16 mouse cellular contexts compared by ENCODE assay signal in genomic region chr10:30733148-30733785, GRCm38 (mm10).
A peak's percentile ranks its signal among the peaks of the same experiment; 100 is the strongest.
DNase-seq lines count a peak whose midpoint lies in the region; ATAC-seq and TF ChIP-seq lines count a peak whose summit lies in the region.
"Had no signal": no experiment of that assay in that cellular context is flagged by ENCODE, and none has a peak within 500 bp of the region (broad histone marks: within the 10 kb centered on the region; RNA-seq: fewer than 3 reads in every experiment).

No protein-coding gene starts in this region.

- no peak for TF ChIP-seq CTCF in stomach, postnatal 0 days (IDR thresholded peaks at IDR 0.05; ENCODE audit: low read depth)

- no peaks in the 10 kb centered on the region for H3K4me1 ChIP-seq in liver, embryonic 11.5 days (replicated peaks; ENCODE audit: control insufficient read depth, insufficient read depth, low read length)
- peaks cover 44% of the 10 kb centered on the region for H3K4me1 ChIP-seq in liver, embryonic 15.5 days (replicated peaks)
- no peaks in the 10 kb centered on the region for H3K4me1 ChIP-seq in stomach, postnatal 0 days (replicated peaks; ENCODE audit: control insufficient read depth, insufficient read depth)
- H3K4me1 ChIP-seq in hindbrain, embryonic 11.5 days (replicated peaks; ENCODE audit: control insufficient read depth, insufficient read depth, low read length), result no peaks in the 10 kb centered on the region
- H3K4me1 ChIP-seq: midbrain, embryonic 15.5 days had no signal

- H3K4me3 ChIP-seq in liver, embryonic 11.5 days (ENCODE audit: low read depth, low read length), result no peak overlapping the region
- no peak overlapping the region for H3K4me3 ChIP-seq in liver, embryonic 15.5 days (replicated peaks)
- H3K4me3 ChIP-seq in stomach, postnatal 0 days (ENCODE audit: low read depth, low read length), result no peak overlapping the region
- H3K4me3 ChIP-seq in hindbrain, embryonic 11.5 days (ENCODE audit: low read depth, low read length), result no peak overlapping the region
- H3K4me3 ChIP-seq: forebrain, embryonic 13.5 days; midbrain, embryonic 15.5 days had no signal

- H3K9me3 ChIP-seq in liver, embryonic 11.5 days (ENCODE audit: control insufficient read depth, low read length), result no peaks in the 10 kb centered on the region
- H3K9me3 ChIP-seq in liver, embryonic 15.5 days (replicated peaks), result no peaks in the 10 kb centered on the region
- no peaks in the 10 kb centered on the region for H3K9me3 ChIP-seq in stomach, postnatal 0 days (ENCODE audit: control insufficient read depth, low read length)
- no peaks in the 10 kb centered on the region for H3K9me3 ChIP-seq in hindbrain, embryonic 11.5 days (ENCODE audit: control insufficient read depth, low read length)
- H3K9me3 ChIP-seq: forebrain, embryonic 13.5 days; midbrain, embryonic 15.5 days had no signal

- WGBS in liver, embryonic 11.5 days, result 68% methylated on average over 2 of the region's 2 CpGs
- 77% methylated on average over 2 of the region's 2 CpGs for WGBS in liver, embryonic 15.5 days (ENCODE audit: insufficient replicate concordance)
- WGBS in stomach, postnatal 0 days, result 60% methylated on average over 2 of the region's 2 CpGs
- 50% methylated on average over 2 of the region's 2 CpGs for WGBS in hindbrain, embryonic 11.5 days

- no peaks in the 10 kb centered on the region for H3K36me3 ChIP-seq in liver, embryonic 11.5 days (ENCODE audit: control insufficient read depth, insufficient read depth, low read length)
- H3K36me3 ChIP-seq in liver, embryonic 15.5 days (replicated peaks), result no peaks in the 10 kb centered on the region
- no peaks in the 10 kb centered on the region for H3K36me3 ChIP-seq in stomach, postnatal 0 days (ENCODE audit: control insufficient read depth, insufficient read depth, low read length)
- no peaks in the 10 kb centered on the region for H3K36me3 ChIP-seq in hindbrain, embryonic 11.5 days (ENCODE audit: control insufficient read depth, insufficient read depth, low read length)
- H3K36me3 ChIP-seq: midbrain, embryonic 15.5 days had no signal

- no peak overlapping the region for H3K4me2 ChIP-seq in liver, embryonic 11.5 days
- peak overlapping the region; percentile 19; the same call in 1 of the 2 replicates for H3K4me2 ChIP-seq in liver, embryonic 15.5 days
- H3K4me2 ChIP-seq in stomach, postnatal 0 days (replicated peaks; ENCODE audit: low read depth), result no peak overlapping the region
- no peak overlapping the region for H3K4me2 ChIP-seq in hindbrain, embryonic 11.5 days (replicated peaks; ENCODE audit: low read depth, low read length)
- H3K4me2 ChIP-seq: forebrain, embryonic 13.5 days; midbrain, embryonic 15.5 days had no signal

- TF ChIP-seq EP300 in stomach, postnatal 0 days (optimal IDR thresholded peaks at IDR 0.05), result no peak

- no peaks in the 10 kb centered on the region for H3K27me3 ChIP-seq in liver, embryonic 11.5 days (replicated peaks; ENCODE audit: control insufficient read depth, insufficient read depth, low read length)
- no peaks in the 10 kb centered on the region for H3K27me3 ChIP-seq in liver, embryonic 15.5 days
- H3K27me3 ChIP-seq in stomach, postnatal 0 days (ENCODE audit: control insufficient read depth, insufficient read depth, low read length), result no peaks in the 10 kb centered on the region
- H3K27me3 ChIP-seq in hindbrain, embryonic 11.5 days (ENCODE audit: control insufficient read depth, insufficient read depth, low read length), result no peaks in the 10 kb centered on the region
- H3K27me3 ChIP-seq: forebrain, embryonic 13.5 days; midbrain, embryonic 15.5 days had no signal

- ATAC-seq in liver, embryonic 11.5 days (replicated peaks; ENCODE audit: low FRiP score), result no peak; the same call in 1 of the 2 replicates
- ATAC-seq in liver, embryonic 15.5 days (ENCODE audit: insufficient read depth), result peak; percentile 68
- ATAC-seq in stomach, postnatal 0 days (ENCODE audit: low FRiP score, low TSS enrichment), result peak; percentile 65; the same call in 1 of the 2 replicates
- ATAC-seq in hindbrain, embryonic 11.5 days (ENCODE audit: low FRiP score), result no peak
- ATAC-seq: forebrain, embryonic 13.5 days; hindbrain, embryonic 16.5 days; lung, postnatal 0 days; midbrain, embryonic 15.5 days had no signal

- peak overlapping the region; percentile 26; the same call in 1 of the 2 replicates for H3K27ac ChIP-seq in liver, embryonic 11.5 days (ENCODE audit: low read depth, low read length)
- H3K27ac ChIP-seq in liver, embryonic 15.5 days (replicated peaks), result peak overlapping the region; percentile 76
- no peak overlapping the region for H3K27ac ChIP-seq in stomach, postnatal 0 days (replicated peaks)
- H3K27ac ChIP-seq in hindbrain, embryonic 11.5 days (ENCODE audit: low read depth, low read length), result no peak overlapping the region
- H3K27ac ChIP-seq: forebrain, embryonic 13.5 days; midbrain, embryonic 15.5 days had no signal

- DNase-seq in liver, embryonic 11.5 days (ENCODE audit: low spot score), result no peak
- no peak for DNase-seq in liver
- DNase-seq in fat pad, adult 2 months (ENCODE audit: extremely low read depth, low read depth, low spot score), result peak; percentile 80
- DNase-seq in stomach, postnatal 0 days (ENCODE audit: low spot score), result no peak
- no peak for DNase-seq in gastrocnemius, postnatal 25 days
- no peak for DNase-seq in cerebellum, adult 11 months
- DNase-seq in hindbrain, embryonic 11.5 days (ENCODE audit: low spot score), result no peak
- DNase-seq: adrenal gland, postnatal 36 days; cerebellum, adult 9-11 months; heart, adult 18-20 months; spleen, adult 18-20 months had no signal

- H3K9ac ChIP-seq in liver, embryonic 11.5 days (ENCODE audit: low read depth, low read length), result no peak overlapping the region
- H3K9ac ChIP-seq in liver, embryonic 15.5 days, result no peak overlapping the region
- H3K9ac ChIP-seq in stomach, postnatal 0 days (ENCODE audit: low read length), result no peak overlapping the region
- no peak overlapping the region for H3K9ac ChIP-seq in hindbrain, embryonic 11.5 days (ENCODE audit: low read depth, low read length)
- H3K9ac ChIP-seq: forebrain, embryonic 13.5 days; midbrain, embryonic 15.5 days had no signal

Comparison
In these comparisons a context has a peak if more than half of its experiments do, and no peak if none do; other contexts are left out.
1. ATAC-seq: peak in liver, embryonic 15.5 days (single experiment) and stomach, postnatal 0 days (single experiment); none in liver, embryonic 11.5 days (single experiment) and hindbrain, embryonic 11.5 days (single experiment).
2. H3K27ac ChIP-seq: peak in liver, embryonic 11.5 days (single experiment) and liver, embryonic 15.5 days (single experiment); none in stomach, postnatal 0 days (single experiment) and hindbrain, embryonic 11.5 days (single experiment).